Mouse (Mus musculus): ENCODE data around the gene Tnks1bp1. TPM values are rescaled to one million over a fixed set of nuclear protein-coding genes. Genes with fewer than 3 reads are reported as not detected.

The Tnks1bp1 gene
- polyA plus RNA-seq, 1 experiment = 36.9 TPM

DNA sequence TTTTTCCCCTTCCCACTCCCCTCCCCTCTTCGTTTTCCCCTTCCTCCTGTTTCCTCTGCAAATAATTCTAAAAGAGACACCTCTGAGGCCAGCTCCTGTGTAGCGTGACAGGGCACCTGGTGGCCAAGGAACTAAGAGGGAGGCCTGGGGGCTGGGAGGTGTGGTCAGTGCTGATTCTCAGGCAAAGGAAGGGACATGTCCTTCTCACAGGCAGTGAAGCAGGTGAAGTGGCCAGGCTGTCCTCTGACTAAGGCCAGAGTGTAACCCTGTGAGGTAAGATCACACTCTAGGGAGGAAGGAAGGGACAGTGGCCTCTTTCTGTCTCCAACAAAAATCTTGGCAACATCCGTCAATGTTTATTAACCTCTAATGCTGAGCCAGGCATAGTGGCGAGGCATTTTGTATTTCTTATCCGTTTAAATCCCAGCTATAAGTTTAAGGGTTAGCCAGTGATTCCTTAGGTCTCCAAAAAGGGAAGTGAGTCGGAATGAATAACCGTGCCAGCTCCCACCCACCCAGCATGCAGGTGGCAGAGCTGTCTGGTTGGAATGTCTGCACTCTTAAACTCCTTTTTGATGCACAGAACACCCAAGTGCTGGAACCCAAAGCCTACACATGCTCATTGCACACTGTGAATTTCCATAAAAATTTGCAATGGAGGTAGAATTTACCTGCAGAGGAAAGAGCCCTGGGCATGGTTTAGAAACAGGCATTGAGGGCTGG lies 58.4 kb downstream of the Tnks1bp1 start:
- Histone ChIP-seq H3K27ac (ENCODE audit: control insufficient read depth, insufficient read depth, low read length) (no peak overlapping the region), H3K4me1 (replicated peaks; ENCODE audit: control insufficient read depth, insufficient read depth, low read length) (no peaks in the 10 kb centered on the region), H3K36me3 (ENCODE audit: control insufficient read depth, insufficient read depth, low read length) (no peaks in the 10 kb centered on the region), H3K27me3 (ENCODE audit: control insufficient read depth, insufficient read depth, low read length) (no peaks in the 10 kb centered on the region), H3K4me3 (ENCODE audit: control insufficient read depth, insufficient read depth, low read length) (no peak overlapping the region)
- no peak for DNase-seq
- no peak for TF ChIP-seq CTCF (IDR thresholded peaks at IDR 0.05; ENCODE audit: borderline replicate concordance, control insufficient read depth, extremely low read depth, insufficient read depth, low read length, poor library complexity)
- no peak for TF ChIP-seq POLR2A (IDR thresholded peaks at IDR 0.05; ENCODE audit: control insufficient read depth, extremely low read depth, insufficient read depth, low read length, poor library complexity)
- 60% methylated on average over 7 of the region's 7 CpGs for WGBS

DNA sequence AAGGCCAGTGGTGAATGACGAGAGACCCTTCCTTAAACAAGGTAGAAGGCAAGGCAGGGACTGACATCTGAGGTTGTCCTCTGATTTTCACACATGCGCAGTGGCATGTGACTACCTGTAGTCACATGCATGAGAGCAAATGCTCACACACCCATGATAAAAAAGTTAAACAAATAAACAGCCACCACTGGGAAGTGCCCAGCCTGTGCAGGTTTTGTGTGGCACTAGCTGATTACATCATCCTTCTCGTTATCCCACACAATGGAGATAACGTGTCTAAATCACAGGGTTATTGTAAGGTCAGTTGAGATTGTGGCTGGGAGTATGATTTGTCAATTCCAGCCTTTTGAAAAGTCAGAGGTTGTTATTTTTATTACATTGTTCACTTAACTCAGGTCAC lies 59.1 kb downstream of the Tnks1bp1 start:
- no peaks in the 10 kb centered on the region for H3K36me3 ChIP-seq (ENCODE audit: control insufficient read depth, insufficient read depth, low read length)
- no peaks in the 10 kb centered on the region for H3K27me3 ChIP-seq (ENCODE audit: control insufficient read depth, insufficient read depth, low read length)
- DNase-seq = no peak
- H3K27ac ChIP-seq (ENCODE audit: control insufficient read depth, insufficient read depth, low read length) = no peak overlapping the region
- no peak overlapping the region for H3K4me3 ChIP-seq (ENCODE audit: control insufficient read depth, insufficient read depth, low read length)
- 86% methylated on average over 4 of the region's 4 CpGs for WGBS
- no peaks in the 10 kb centered on the region for H3K4me1 ChIP-seq (replicated peaks; ENCODE audit: control insufficient read depth, insufficient read depth, low read length)
- TF ChIP-seq CTCF (IDR thresholded peaks at IDR 0.05; ENCODE audit: borderline replicate concordance, control insufficient read depth, extremely low read depth, insufficient read depth, low read length, poor library complexity) (no peak), POLR2A (IDR thresholded peaks at IDR 0.05; ENCODE audit: control insufficient read depth, extremely low read depth, insufficient read depth, low read length, poor library complexity) (no peak)

GRCm38 (mm10) chr2:85110288-85110875 lies 62.6 kb downstream of the Tnks1bp1 start:
- whole genome bisulfite sequencing = 96% methylated on average over 9 of the region's 9 CpGs
- no peak overlapping the region for H3K27ac ChIP-seq (ENCODE audit: control insufficient read depth, insufficient read depth, low read length)
- no peaks in the 10 kb centered on the region for H3K4me1 ChIP-seq (replicated peaks; ENCODE audit: control insufficient read depth, insufficient read depth, low read length)
- H3K27me3 ChIP-seq (ENCODE audit: control insufficient read depth, insufficient read depth, low read length) = no peaks in the 10 kb centered on the region
- H3K4me3 ChIP-seq (ENCODE audit: control insufficient read depth, insufficient read depth, low read length) = no peak overlapping the region
- no peak for DNase-seq
- TF ChIP-seq CTCF (IDR thresholded peaks at IDR 0.05; ENCODE audit: borderline replicate concordance, control insufficient read depth, extremely low read depth, insufficient read depth, low read length, poor library complexity) = no peak
- no peak for TF ChIP-seq POLR2A (IDR thresholded peaks at IDR 0.05; ENCODE audit: control insufficient read depth, extremely low read depth, insufficient read depth, low read length, poor library complexity)
- H3K36me3 ChIP-seq (ENCODE audit: control insufficient read depth, insufficient read depth, low read length) = no peaks in the 10 kb centered on the region

Other genes starting within 250 kb of the Tnks1bp1 start
- 27.7 and 35.3 TPM in 2 replicates for gene Ube2l6, start 249.2 kb upstream of the Tnks1bp1 start, polyA plus RNA-seq (2012; rRNA removed)
- 0.60 and 0.94 TPM in 2 replicates for gene Smtnl1, start 225.4 kb upstream of the Tnks1bp1 start, polyA plus RNA-seq (2012; rRNA removed)
- 23.0 and 29.0 TPM in 2 replicates for gene Timm10, start 221.0 kb upstream of the Tnks1bp1 start, polyA plus RNA-seq (2012; rRNA removed)
- 106 and 123 TPM in 2 replicates for gene Slc43a1, start 209.2 kb upstream of the Tnks1bp1 start, polyA plus RNA-seq (2012; rRNA removed)
- gene Rtn4rl2, start 161.3 kb upstream of the Tnks1bp1 start, polyA plus RNA-seq (2012; rRNA removed) = 1.8 and 2.1 TPM in 2 replicates
- gene Slc43a3, start 111.4 kb upstream of the Tnks1bp1 start, polyA plus RNA-seq (2012; rRNA removed) = 64.3 and 65.0 TPM in 2 replicates
- gene Prg2, start 67.6 kb upstream of the Tnks1bp1 start, polyA plus RNA-seq (2012; rRNA removed) = 3.3 and 5.5 TPM in 2 replicates
- gene Prg3, start 59.8 kb upstream of the Tnks1bp1 start, polyA plus RNA-seq (2012; rRNA removed) = 0.48 and 0.88 TPM in 2 replicates
- gene Ssrp1, start 10.8 kb upstream of the Tnks1bp1 start, polyA plus RNA-seq (2012; rRNA removed) = 248 and 287 TPM in 2 replicates
- 0.38 and 0.54 TPM in 2 replicates for gene P2rx3, start 10.6 kb upstream of the Tnks1bp1 start, polyA plus RNA-seq (2012; rRNA removed)
- 4.1 and 4.5 TPM in 2 replicates for gene Aplnr, start 88.2 kb downstream of the Tnks1bp1 start, polyA plus RNA-seq (2012; rRNA removed)
- gene Lrrc55, start 149.2 kb downstream of the Tnks1bp1 start, polyA plus RNA-seq (2012; rRNA removed) = 0.48 and 0.50 TPM in 2 replicates

All from thymus, adult 2 months (tissue).